Mouse (Mus musculus) right cerebral cortex, postnatal 10 days (tissue): ENCODE results near the gene Akap13.

Experiments used
- DNase-seq, 2 experiments: peaks; one replicate each; pipeline ENCODE4 v3.0.0; 2021; ENCODE audit warnings: low spot score in 2 of 2

Akap13 gene

DNA sequence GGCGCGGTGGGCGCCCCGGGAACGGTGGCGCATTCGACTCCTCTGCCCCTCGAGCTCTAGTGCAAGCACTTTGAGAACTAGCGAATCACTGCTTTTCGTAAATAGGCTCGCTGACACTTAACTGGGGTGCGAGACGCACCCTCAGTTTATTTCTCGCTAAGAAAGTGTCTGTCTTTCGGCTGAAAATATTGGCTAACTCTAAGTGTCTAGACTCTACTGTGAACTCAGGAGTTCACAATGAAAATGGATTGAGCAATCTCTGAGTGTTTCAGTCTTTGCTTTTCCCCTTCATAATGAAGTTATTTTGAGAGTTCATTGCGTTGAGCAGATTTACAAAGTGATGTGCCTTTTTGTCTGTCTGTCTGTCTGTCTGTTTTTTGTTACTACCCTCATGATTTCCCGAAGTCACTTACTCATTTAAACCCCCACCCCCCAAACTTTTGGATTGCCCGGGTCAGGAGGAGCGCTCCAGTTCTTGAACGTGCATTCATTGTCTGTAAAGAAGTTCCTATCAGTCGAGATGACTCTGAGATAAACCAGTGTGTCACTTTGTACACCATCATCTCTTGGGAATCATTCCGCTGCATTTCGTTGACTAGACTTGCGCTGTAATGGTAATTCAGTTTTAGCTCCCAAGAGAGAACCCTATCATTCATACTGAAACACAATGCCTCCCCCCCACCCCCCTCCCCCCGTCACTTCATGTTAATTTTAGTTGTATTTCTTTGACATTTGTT lies 986 bp downstream of the Akap13 start:
- no peak for DNase-seq

GRCm38 (mm10) chr7:75460290-75460689 lies 5.0 kb downstream of the Akap13 start:
- no peak for DNase-seq

GRCm38 (mm10) chr7:75463579-75464162 lies 8.3 kb downstream of the Akap13 start:
- no peak for DNase-seq

DNA sequence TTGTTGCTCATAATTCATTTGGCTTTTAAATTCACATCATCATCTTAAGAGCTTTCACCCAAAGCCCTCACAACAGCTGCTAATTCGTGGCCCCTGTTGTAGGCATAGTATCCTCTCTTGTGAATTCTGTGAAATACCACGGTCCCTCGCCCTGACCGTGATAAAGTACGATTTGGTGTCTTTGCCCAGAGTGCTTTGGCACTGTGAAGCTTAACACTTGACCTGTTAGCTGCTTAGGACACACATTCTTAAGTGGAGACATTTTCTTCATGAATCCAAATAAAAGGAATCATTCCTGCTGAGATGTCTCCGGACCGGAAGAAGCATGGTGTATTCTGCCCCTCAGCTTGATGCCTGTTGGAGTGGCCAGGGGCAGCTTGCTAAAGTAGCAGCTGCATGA lies 12.5 kb downstream of the Akap13 start:
- no peak for DNase-seq

DNA sequence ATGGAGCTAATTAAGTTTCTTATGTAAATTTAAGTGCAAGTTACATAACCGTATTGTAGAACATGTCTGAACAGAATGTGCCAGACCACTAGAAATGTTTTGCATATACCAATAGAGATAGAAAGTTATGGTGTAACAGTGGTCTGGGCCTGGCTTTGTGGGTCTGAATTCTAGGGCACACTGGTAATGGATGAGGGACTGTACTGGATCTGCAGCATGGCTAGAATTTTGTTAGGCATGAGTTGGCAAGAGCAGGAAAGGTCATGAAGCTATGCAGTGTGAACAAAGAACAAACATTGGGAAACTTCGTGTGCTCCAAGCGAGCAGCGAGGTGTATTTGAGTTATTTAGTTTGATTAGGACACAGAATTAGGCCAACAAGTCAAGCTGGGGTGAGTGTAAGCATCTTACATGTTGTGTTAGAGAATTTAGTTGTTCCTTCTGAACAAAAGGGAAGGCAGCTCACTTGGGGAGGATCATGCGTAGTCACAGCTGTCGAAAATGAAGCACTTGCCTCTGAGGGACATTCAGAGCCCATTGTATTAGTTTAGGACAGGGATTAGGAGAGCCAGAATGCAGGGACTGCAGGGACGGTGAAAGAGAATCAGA lies 15.1 kb downstream of the Akap13 start:
- no peak for DNase-seq

- DNase-seq = no peak
These were observed 17.2 kb downstream of the Akap13 start for GRCm38 (mm10) chr7:75472316-75473195.

GRCm38 (mm10) chr7:75473294-75473693 lies 18.0 kb downstream of the Akap13 start:
- no peak for DNase-seq

DNA sequence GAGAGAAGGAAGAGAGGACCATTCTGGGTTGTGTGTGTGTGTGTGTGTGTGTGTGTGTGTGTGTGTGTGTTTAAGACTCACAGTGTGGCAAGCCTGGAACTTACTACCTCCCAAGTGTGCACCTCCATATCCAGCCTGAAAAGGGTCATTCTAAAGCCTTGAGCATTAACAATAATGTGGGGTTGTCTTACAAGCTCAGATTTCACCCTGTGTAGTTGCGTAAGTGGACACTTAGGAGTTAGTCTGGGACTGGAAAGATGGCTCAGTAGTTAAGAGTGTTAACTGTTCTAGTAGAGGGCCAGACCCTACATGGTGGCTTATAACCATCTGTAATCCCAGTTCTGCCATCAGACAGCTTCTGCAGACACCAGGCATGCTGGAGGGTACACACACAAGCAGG lies 18.7 kb downstream of the Akap13 start:
- no peak for DNase-seq

- DNase-seq = no peak
These were observed 19.3 kb downstream of the Akap13 start for GRCm38 (mm10) chr7:75474564-75475150.

DNA sequence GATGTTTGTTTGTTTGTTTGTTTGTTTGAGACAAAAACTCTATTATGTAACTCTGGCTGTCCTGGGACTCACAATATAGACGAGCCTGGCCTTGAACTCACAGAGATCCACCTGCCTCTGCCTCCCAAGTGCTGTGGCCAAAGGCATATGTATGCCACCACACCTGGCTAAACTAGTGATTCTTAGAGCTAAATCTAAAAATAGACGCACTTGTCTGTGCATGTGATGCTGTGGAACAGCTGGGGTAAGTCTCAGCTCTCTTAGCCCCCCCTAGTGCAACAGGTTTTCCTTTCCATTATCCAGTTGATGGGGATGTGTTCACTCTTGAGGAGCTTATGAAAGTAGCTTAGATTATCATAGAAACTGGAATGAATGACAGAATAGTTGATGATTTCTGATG lies 22.7 kb downstream of the Akap13 start:
- no peak for DNase-seq

DNA sequence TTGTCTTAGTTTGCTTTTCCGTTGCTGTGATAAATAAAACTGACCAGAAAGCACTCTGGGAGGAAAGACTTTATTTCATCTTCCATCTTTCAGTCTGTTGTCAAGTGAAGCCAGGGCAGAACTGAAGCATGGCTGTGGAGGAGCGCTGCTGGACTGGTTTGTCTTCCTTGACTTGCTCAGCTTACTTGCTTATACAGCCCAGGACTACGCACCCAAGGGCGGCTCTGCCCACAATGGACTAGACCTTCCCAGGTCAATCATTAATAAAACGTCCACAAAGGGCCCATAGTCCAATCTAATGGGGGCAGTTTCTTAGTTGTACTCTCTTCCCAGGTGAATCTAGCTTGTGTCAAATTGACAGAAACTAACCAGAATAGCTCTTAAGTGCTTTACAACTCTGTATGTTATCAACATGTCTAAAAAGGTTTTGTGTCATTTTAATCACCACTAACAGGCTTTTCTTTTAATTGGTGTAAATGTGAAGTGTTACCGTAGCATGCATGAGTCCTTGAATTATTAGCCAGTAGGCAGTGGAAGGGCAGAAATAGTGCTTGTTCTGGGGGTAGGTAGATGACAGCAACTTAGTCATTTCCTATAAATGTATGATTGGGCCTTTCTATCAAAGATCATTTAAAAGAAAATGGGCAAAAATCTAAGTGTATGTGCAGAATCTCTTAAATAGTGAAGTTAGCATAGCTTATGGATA lies 25.5 kb downstream of the Akap13 start:
- no peak for DNase-seq

DNA sequence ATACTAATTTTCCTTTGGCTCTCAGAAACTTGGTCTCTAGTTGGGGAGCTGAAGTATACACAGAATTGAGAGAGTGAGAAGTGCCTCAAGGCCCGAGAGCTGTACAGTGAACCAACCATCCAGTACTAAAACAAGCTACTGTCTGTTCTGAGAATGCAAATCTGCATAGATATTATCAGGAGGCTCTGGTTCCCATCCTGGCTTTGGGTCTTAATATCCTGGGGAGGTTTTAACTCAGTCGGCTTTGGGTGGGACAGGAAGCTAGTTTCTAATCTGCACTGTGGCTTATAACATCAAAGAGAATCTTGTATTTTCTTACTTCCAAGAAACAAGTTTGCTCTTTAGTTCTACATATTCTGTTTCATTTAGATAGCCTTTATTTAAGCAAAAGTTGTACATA lies 30.7 kb downstream of the Akap13 start:
- DNase-seq = no peak

- no peak for DNase-seq
These were observed 40.7 kb downstream of the Akap13 start for GRCm38 (mm10) chr7:75495941-75496441.

DNA sequence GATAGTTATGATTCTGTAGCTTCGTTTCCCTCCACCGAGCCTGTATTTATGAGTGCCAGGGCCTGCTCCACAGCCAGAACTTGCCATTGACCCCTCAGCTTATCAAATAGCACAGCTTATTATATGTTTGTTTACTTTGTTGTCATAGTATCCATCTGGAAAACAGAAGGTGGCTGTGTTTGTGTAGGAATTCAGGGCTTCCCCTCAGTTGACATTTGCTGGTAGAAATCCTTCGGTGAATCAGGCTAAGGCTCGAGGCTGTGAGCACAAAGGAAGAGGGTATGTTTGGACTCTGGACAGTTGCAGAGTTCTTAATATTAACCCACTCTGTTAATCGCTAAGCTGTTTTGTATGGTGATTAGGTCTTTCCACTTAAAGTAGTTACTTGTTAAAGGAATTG lies 43.3 kb downstream of the Akap13 start:
- DNase-seq = no peak

DNA sequence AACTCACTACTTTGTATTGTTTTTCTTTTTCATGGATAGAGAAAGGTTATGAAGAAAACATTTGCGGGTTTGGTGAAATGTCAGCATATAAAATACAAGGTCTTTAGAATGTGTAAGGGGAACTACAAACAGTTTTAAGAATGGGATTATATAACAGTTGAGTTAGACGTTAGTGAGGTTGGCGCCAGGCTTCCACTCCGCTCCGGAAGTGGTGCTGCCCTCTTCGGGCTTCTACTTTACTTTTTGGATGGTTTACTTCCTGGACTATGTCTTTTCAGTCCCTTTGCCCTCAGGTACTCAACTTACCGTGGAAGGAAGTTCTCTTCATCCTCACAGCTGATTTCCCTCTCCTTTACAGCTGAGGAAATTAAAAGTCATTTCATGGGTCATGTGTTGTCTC lies 43.9 kb downstream of the Akap13 start:
- no peak for DNase-seq

GRCm38 (mm10) chr7:75500164-75500563 lies 44.8 kb downstream of the Akap13 start:
- DNase-seq = no peak

GRCm38 (mm10) chr7:75500793-75501192 lies 45.5 kb downstream of the Akap13 start:
- no peak for DNase-seq

DNA sequence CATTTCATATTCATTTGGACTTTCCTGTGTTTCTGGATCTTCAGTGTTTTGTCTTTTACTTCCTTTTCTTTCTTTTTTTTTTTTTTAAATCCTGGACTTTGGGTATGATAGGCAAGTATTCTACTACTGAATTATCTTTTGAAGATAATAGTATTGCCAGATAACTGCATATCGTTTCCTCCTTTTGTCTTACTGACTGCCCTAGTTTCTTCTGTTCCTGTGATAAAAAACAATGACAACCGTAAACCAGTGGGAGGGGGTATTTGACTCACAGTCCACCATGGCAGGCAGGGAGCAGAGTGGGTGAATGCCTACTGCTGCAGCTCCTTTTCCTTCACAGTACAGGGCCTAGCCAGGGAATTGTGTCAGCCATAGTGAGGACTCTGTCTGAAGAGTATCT lies 49.2 kb downstream of the Akap13 start:
- no peak for DNase-seq

- DNase-seq = no peak
These were observed 51.3 kb downstream of the Akap13 start for GRCm38 (mm10) chr7:75506628-75507027.

GRCm38 (mm10) chr7:75509085-75509873 lies 53.9 kb downstream of the Akap13 start:
- DNase-seq = no peak
